Mouse (Mus musculus): Measurements from ENCODE around the gene Shisa3.

DNA sequence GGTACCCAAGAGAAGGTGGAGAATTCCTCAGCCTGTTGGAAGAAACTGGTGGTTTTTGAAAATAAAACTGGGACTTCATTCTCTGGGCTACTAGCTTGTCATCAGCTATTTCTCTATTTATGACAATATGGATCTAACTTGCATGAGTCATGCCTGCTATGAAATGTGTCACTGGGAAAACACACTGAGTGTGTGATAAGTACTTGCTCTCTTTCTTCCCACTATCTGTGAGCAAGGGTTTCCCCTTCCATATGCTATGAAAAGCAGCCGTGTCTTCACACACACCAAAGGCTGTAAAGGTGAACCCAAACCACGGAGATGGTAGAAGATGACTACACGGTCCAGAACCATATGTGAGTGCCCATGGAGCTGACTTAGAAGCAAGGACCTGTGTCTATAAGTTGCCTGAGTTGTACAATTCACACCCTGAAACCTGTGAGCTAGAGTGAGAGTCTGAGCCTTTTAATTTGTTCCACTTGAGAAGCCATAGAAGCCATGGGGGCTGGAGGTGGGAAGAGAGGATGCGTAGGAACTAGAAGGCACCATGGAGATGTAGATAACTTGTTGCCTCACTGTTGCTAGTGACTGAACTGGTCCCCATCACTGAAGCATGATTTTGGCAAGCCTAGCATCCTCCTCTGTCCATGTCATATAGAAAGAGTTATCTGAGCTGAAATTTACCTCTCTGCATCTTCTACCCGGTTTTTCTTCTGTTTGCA is 36.0 kb downstream of the Shisa3 start:
- TF ChIP-seq MAX (IDR thresholded peaks at IDR 0.05; ENCODE audit: low read length) (no peak), GATA1 (IDR thresholded peaks at IDR 0.05; ENCODE audit: low read depth, low read length) (no peak), CHD2 (IDR thresholded peaks at IDR 0.05; ENCODE audit: low read length) (no peak)
